Mouse (Mus musculus) E14TG2a.4 (cell line): ENCODE results near the gene Crtac1.

Source experiments
- CTCF ChIP-seq: conservative IDR thresholded peaks from 2 replicates; pipeline ENCODE4 v1.5.1; 2014; ENCODE audit warnings: low read length
- NANOG ChIP-seq: IDR thresholded peaks from 2 replicates; pipeline ENCODE4 v1.6.1; 2014; ENCODE audit warnings: borderline replicate concordance, low read length, mixed read lengths
- POU5F1 ChIP-seq: IDR thresholded peaks from 2 replicates; pipeline ENCODE4 v1.6.1; 2014; ENCODE audit warnings: low read length, borderline replicate concordance

DNA sequence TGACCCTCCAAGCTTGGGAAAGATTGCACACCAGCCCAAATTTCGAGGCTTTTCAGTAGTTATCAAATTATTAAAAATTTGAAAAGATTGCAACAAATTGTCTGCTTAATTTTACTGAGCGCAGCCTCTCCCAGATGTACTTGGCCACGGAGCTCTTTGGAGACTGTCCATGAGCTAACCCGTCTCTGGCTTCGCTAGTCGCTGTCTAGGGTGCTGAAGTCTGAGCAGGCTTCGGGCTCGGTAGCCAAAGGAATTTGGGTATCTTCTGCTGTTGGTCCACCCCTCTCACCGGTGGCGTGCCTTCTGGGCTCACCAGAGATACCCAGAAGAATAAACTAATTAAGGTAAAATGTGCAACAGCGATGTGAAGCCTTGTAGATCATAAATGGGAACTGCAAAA is 105.7 kb downstream of the Crtac1 start:
- TF ChIP-seq CTCF: no peak
- TF ChIP-seq POU5F1: no peak
- no peak for TF ChIP-seq NANOG
